Mouse (Mus musculus) erythroblast, embryonic 14.5 days (primary cell): ENCODE results near the gene Slc6a11. TPM values are rescaled to one million over a fixed set of nuclear protein-coding genes. Genes with fewer than 3 reads are reported as not detected.

ENCODE experiments used
- H3K27me3 ChIP-seq: 2 replicates; pipeline ENCODE4 v1.6.1; 2012; ENCODE audit warnings: inconsistent platforms; ENCODE audit not compliant: control insufficient read depth
- H3K36me3 ChIP-seq: 2 replicates; pipeline ENCODE4 v1.6.1; 2012; ENCODE audit warnings: mild to moderate bottlenecking, inconsistent platforms; ENCODE audit not compliant: control insufficient read depth
- H3K4me1 ChIP-seq: 2 replicates; pipeline ENCODE4 v1.6.1; 2012; ENCODE audit warnings: inconsistent platforms; ENCODE audit not compliant: control insufficient read depth
- H3K4me3 ChIP-seq: replicated peaks from 2 replicates; pipeline ENCODE3; 2012; ENCODE audit warnings: moderate library complexity, mild to moderate bottlenecking, inconsistent platforms
- H3K9me3 ChIP-seq: 2 replicates; pipeline ENCODE4 v1.6.1; 2012; ENCODE audit warnings: low read length, inconsistent platforms, mixed read lengths; ENCODE audit not compliant: control insufficient read depth
- GATA1 ChIP-seq: IDR thresholded peaks from 2 replicates; pipeline ENCODE4 v1.6.1; 2012; ENCODE audit warnings: low read length, inconsistent platforms, mixed read lengths
- TAL1 ChIP-seq: IDR thresholded peaks from 3 replicates; pipeline ENCODE4 v1.6.1; 2012; ENCODE audit warnings: low read length, inconsistent platforms, mixed read lengths
- polyA plus RNA-seq: library from polyadenylated mRNA; stranded (reverse); fragments of >175 nt; gene quantifications from 2 replicates; pipeline ENCODE4 v1.2.3, GENCODE M21; 2012

Gene Slc6a11
- polyA plus RNA-seq, 1 experiment, result not detected

GRCm38 (mm10) chr6:114245665-114246064 is 114.6 kb downstream of the Slc6a11 start:
- no peak overlapping the region for H3K4me3 ChIP-seq
- no peaks in the 10 kb centered on the region for H3K9me3 ChIP-seq
- no peaks in the 10 kb centered on the region for H3K4me1 ChIP-seq
- TF ChIP-seq TAL1, result no peak
- TF ChIP-seq GATA1, result no peak
- H3K36me3 ChIP-seq, result no peaks in the 10 kb centered on the region
- H3K27me3 ChIP-seq, result no peaks in the 10 kb centered on the region

DNA sequence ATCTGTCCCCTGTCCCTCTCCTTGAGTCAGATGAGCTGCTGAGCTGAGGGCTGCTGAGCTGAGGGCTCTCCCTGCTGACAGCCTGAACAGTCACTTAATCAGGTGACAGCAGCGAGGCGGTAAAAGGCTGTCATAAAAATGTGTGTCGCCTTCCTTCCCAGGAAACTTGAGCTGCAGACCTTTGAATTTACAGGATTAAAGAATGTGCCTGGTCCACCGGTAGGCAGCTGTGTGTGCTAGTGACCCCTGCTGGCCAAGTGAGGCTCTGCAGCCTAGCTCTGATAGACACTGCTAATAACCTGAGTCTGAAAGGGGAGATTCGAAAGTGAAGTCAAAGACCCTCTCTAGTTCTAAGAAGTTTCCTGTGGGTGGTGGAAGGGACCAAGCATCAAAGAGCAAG is 119.3 kb downstream of the Slc6a11 start:
- no peak for TF ChIP-seq TAL1
- TF ChIP-seq GATA1, result no peak
- Histone ChIP-seq H3K27me3 (no peaks in the 10 kb centered on the region), H3K9me3 (no peaks in the 10 kb centered on the region), H3K36me3 (no peaks in the 10 kb centered on the region), H3K4me3 (no peak overlapping the region), H3K4me1 (no peaks in the 10 kb centered on the region)

DNA sequence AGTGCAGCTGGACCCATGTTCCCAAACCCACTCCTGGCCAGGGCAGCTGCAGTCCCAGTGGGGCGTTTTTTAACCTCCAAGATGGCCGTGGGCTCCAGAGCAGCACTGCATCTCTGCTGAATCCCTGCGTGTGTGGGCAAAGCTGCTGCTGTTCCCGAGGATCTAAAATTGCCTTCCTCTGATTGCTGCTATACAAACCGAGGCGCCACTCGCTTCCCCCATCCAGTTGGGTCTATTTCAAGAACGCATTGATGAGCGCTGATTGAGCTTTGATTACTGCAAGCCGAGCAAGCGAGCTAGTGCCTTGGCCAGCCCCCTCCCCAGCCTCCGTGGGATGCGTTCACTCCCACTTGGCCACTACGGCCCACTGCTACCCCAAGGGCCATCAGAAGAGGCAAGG is 123.9 kb downstream of the Slc6a11 start:
- no peaks in the 10 kb centered on the region for H3K27me3 ChIP-seq
- H3K9me3 ChIP-seq, result no peaks in the 10 kb centered on the region
- H3K4me1 ChIP-seq, result no peaks in the 10 kb centered on the region
- H3K4me3 ChIP-seq, result no peak overlapping the region
- no peaks in the 10 kb centered on the region for H3K36me3 ChIP-seq
- TF ChIP-seq TAL1, result no peak

- H3K36me3 ChIP-seq, result no peaks in the 10 kb centered on the region
- H3K27me3 ChIP-seq, result no peaks in the 10 kb centered on the region
- H3K4me1 ChIP-seq, result no peaks in the 10 kb centered on the region
- no peaks in the 10 kb centered on the region for H3K9me3 ChIP-seq
- H3K4me3 ChIP-seq, result no peak overlapping the region
- TF ChIP-seq GATA1, result no peak
- no peak for TF ChIP-seq TAL1
Observed at GRCm38 (mm10) chr6:114257762-114258361, 126.8 kb downstream of the Slc6a11 start.

DNA sequence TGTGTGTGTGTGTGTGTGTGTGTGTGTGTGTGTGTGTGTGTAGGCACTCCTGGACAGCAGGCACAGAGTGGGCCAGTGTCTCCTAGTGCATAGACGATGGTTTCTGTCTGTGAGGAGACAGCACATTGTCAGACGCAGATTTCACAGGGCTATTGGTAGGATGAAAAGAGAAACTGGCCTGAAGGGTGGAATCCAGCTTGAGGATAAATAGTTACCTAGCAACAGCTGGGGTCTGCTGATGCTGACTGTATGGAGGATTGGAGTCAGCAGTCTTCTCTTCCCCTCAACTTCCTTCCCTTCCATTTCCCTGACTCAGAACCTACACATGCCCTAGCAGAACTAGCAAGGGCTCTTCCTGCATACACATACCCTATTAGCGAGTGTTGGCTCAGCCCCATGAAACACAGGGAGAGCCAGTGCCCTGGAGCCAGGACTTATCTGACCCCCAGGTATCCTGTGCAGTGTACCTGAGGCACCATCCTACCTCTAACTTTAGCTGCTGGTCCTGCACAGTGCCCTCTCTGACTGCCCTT is 127.7 kb downstream of the Slc6a11 start:
- no peaks in the 10 kb centered on the region for H3K9me3 ChIP-seq
- no peaks in the 10 kb centered on the region for H3K27me3 ChIP-seq
- no peaks in the 10 kb centered on the region for H3K36me3 ChIP-seq
- TF ChIP-seq GATA1, result no peak
- no peak for TF ChIP-seq TAL1
- H3K4me3 ChIP-seq, result no peak overlapping the region
- H3K4me1 ChIP-seq, result no peaks in the 10 kb centered on the region

- TF ChIP-seq GATA1, result no peak
- TF ChIP-seq TAL1, result no peak
- Histone ChIP-seq H3K27me3 (no peaks in the 10 kb centered on the region), H3K4me3 (no peak overlapping the region), H3K4me1 (no peaks in the 10 kb centered on the region), H3K36me3 (no peaks in the 10 kb centered on the region), H3K9me3 (no peaks in the 10 kb centered on the region)
Observed at GRCm38 (mm10) chr6:114261609-114262008, 130.6 kb downstream of the Slc6a11 start.

- Histone ChIP-seq H3K4me3 (no peak overlapping the region), H3K9me3 (no peaks in the 10 kb centered on the region), H3K36me3 (no peaks in the 10 kb centered on the region), H3K4me1 (no peaks in the 10 kb centered on the region), H3K27me3 (no peaks in the 10 kb centered on the region)
- no peak for TF ChIP-seq TAL1
- no peak for TF ChIP-seq GATA1
Observed at GRCm38 (mm10) chr6:114264010-114264409, 133.0 kb downstream of the Slc6a11 start.

DNA sequence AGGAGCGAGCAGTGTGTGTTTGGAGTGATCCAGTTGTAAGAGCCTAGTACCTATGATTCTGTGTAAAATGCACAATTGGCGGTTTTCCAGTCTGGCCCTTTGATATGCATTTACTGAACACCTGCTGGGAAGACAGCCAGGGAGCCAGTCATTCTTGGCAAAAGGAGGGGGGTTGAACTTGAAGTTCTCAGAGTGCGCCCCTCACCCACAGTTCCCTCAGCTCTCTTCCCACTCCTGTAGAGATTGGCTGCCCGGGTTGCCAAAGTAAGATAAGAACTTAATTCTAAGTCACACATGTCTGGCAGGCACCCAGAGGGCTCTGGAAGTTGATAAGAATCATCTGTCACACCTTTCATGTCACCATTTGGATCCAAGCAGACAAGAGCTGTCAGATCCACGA is 133.4 kb downstream of the Slc6a11 start:
- TF ChIP-seq TAL1 (no peak), GATA1 (no peak)
- no peak overlapping the region for H3K4me3 ChIP-seq
- H3K27me3 ChIP-seq, result no peaks in the 10 kb centered on the region
- H3K4me1 ChIP-seq, result no peaks in the 10 kb centered on the region
- no peaks in the 10 kb centered on the region for H3K9me3 ChIP-seq
- no peaks in the 10 kb centered on the region for H3K36me3 ChIP-seq

DNA sequence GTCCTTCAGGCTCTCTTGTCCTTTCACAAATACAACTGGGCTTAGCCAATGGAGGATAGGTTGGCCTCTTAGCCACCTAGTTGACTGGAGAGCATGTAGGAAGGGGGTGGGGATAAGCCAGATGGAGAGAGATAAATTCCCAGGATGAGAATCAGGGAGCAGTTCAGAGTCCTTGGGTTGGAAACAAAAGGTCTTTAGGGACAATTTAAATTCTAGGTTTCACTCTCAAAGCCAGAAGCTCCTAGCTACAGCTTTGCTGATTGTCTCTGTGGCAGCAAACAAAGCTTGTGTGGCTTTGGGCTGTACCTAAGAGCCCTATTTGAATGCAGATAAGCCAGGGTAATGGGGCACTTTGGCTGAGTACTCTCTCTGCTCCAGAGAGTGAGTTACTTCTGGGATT is 135.2 kb downstream of the Slc6a11 start:
- no peak for TF ChIP-seq TAL1
- no peak for TF ChIP-seq GATA1
- Histone ChIP-seq H3K9me3 (no peaks in the 10 kb centered on the region), H3K4me1 (no peaks in the 10 kb centered on the region), H3K27me3 (no peaks in the 10 kb centered on the region), H3K36me3 (no peaks in the 10 kb centered on the region), H3K4me3 (no peak overlapping the region)

DNA sequence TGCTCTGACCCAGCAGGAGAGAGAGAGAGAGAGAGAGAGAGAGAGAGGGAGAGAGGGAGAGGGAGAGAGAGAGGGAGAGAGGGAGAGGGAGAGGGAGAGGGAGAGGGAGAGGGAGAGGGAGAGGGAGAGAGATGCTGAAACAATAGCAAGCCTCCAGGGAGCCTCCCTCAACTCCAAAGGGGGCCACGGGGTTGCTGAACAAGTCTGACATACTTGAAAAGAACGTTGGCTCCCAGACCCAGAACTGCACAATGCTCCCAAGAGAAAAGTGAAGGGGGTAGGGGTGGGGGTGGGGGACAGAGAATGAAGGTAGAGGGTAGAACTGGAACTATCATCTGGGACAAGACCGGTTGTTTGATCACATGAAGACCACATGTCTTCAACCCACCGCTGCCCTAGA is 136.9 kb downstream of the Slc6a11 start:
- H3K36me3 ChIP-seq, result no peaks in the 10 kb centered on the region
- TF ChIP-seq TAL1 (no peak), GATA1 (no peak)
- no peaks in the 10 kb centered on the region for H3K4me1 ChIP-seq
- no peaks in the 10 kb centered on the region for H3K9me3 ChIP-seq
- H3K27me3 ChIP-seq, result no peaks in the 10 kb centered on the region
- H3K4me3 ChIP-seq, result no peak overlapping the region
